Mouse (Mus musculus) layer of hippocampus, adult 9-11 months (tissue): ENCODE measurements at regions not wholly inside any gene's neighbourhood (a gene's known extent, or its start where the extent isn't known, plus 50 kb on each side); places are given as distances from the start of the nearest gene placed in this dataset.
"Not testable (repeated sequence)": the region's sequence is repeated elsewhere in the genome, so short reads cannot be mapped to it uniquely, and the experiment has no call there.

Source experiments
- DNase-seq: peaks from one replicate; pipeline ENCODE4 v3.0.0; 2022

DNA sequence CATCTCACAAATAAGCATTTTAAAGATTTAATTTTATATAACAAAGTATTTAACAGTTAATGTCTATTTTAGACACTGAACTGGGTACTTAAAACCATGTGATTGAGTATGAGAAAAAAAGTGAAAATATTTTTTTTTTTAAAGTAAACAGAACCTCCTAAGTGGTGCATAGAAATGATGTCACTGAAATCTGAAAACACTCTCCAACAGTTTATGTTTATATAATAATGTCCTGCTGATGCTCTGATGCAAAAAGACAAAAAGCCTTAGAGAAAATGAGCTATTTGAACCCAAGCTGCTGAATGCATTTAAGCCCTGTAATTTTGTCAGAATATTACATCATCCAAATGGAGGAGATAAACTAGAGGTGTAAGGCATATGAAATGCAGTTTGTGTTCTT, 3447.1 kb downstream of the 9330182O14Rik start:
- DNase-seq = no peak

DNA sequence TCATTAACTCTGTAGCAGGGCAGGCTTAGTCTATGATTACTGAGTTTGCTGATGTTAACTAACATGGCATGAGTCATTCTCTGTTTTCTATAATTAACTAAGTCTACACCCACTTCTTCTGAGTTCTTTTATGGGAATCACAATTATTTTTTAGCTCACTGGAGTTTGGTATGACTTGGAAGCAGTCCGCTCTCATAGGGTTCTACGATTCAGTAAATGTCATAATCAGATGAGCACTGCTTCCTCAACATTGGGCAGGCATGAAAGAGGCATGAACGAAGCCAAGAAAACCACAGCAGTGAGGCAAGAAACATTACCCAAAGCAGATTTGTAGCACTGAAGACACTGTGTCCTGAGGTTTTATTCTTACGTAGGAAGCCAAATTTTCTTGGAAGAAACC, 3451.6 kb downstream of the 9330182O14Rik start:
- DNase-seq = peak; percentile 16

DNA sequence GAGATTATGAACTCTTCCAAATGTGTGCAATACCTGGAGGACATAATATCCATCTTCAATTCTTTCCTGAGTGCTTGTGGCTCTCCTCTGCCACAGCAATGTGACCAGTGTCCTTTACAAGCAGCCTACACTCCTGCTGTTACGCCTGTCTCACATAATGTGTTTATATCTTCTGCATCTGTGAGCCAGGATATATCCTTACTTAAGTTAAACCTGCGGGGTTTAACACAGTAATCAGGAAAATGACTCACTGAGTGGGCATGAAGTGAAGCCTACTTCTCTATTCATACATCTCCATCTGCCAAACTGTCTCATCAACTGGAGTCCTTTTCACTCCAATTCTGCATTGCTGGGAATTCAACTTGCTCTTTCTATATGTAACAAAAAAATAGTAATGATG, 3453.9 kb downstream of the 9330182O14Rik start:
- peak; percentile 84 for DNase-seq

DNA sequence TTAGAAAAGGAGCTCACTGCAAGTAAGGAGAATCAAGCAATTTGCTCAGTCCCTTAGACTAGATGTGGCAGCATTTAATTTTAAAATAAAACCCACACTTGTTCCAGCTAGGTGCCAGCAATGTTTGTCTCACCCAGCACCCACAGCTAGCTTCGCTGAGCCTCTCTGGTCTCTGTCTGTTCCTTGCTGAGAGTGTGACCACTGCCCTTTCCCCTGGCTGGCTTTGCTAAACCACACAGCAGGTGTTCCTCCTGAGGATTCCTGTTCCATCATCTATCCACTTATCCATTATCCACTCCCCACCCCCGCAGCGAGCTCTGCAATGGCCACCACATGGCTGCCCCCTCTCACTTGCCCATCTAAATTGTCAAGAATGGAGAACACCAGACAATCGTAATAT, 3473.5 kb downstream of the 9330182O14Rik start:
- no peak for DNase-seq

DNA sequence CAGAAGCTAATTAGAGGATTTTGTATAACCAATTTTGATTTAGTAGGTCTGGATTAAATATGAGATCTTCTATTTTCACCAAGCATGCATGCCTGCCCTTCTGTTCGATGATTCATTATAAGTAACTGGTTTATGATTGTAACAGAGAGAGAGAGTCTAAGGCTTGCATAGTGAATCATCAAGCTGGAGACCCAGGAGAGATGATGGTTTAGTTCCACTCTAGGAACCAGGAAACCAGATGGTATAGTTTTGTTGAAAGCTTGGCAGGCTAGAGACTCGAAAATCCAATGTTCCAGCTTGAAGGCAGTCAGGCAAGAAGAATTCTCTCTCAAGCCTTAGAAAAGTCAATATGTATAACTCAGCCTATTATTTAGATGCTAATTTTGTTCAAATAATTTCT, 3475.7 kb downstream of the 9330182O14Rik start:
- peak; percentile 74 for DNase-seq

DNA sequence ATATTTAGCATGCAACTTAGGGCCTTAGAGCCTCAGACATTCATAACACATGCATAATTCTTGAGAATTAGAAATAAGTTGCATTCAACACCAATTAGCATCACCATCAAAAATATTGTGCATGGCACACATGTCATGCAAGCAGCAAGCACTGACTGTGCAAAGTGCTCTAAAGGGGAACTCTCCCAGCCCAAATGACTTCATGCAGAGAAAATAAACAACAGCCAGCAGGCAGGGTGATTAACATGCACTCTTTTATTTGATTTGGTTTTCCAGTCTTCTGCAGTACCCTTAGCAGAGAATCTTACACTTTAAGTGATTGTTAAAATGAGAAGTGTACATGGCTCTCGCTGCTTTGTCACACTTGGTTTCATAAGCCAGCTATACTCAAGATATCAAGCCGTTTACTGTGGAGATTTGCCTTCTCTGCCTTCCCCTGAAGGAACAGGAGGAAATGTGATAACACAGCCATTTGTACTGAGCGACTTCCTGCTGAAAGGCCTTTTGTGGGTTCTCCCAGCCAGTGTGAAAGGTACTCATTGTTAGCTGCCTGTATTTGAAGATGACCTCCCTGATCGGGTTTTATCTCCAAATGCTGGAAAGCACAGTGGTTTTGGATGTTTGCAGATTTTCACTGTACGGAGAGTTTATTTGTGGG, 3480.0 kb downstream of the 9330182O14Rik start:
- DNase-seq = no peak

DNA sequence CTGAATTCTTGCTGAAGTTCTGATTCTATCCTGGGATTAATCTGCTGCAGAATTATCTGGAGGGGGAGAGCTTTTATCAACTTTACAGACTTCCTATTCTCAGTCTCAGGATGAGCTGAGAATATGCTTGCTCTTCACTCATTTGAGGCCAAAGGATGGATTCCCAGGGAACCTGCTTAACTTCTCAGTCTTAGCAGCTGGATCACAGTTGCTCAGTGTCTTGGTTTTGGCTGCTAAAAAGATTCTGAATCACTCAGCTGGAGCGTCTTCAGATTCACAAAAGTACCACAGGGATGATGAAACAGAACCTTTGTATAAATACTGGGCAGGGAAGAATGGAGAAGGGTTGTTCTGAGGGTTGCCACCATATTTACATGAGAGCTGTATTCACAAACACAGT, 3481.6 kb downstream of the 9330182O14Rik start:
- no peak for DNase-seq

DNA sequence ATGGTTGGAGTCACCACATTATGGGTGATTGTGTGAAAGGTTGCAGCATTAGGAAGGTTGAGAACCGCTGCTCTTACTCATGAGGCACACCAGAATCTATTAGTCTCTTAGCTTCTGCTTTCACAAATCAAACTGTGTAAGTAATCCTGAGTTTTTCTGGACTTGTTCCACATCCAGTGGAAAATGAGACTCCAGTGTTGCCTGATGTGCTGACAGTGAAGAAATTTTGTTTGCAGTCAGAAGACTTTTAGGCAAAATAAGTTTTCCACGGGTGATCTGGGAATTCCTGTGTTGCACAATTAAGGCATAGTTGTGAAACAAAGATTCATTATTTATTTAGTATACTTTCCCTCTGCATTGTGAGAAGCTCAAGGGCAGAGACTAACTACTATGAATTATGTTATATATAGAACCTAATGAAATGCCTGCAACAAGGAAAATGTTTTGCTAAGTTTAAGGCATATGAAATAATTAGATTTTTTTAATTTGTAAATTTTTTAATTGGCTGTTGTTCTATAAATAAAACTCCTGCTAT, 3490.3 kb downstream of the 9330182O14Rik start:
- DNase-seq = no peak

DNA sequence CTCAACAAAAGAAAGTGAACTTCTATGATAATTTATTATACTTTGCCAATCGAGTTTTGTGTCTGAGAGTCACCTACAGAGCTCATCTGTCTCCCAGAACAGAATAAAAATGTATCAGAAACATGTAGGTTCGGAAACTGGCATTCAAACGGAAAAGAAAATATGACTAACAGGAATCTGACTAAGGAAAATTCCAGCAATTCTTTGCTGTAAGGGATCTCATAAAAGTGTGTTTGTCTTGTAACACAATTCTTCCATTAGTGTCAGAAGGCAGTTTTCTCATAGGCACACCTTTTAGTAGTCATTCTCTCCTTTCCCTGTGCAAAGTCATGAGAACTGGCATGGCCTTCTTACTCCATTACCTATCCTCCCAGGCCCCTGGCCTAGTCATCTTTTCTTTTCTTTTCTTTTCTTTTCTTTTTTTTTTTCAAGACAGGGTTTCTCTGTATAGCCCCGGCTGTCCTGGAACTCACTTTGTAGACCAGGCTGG, 3490.9 kb downstream of the 9330182O14Rik start:
- no peak for DNase-seq

DNA sequence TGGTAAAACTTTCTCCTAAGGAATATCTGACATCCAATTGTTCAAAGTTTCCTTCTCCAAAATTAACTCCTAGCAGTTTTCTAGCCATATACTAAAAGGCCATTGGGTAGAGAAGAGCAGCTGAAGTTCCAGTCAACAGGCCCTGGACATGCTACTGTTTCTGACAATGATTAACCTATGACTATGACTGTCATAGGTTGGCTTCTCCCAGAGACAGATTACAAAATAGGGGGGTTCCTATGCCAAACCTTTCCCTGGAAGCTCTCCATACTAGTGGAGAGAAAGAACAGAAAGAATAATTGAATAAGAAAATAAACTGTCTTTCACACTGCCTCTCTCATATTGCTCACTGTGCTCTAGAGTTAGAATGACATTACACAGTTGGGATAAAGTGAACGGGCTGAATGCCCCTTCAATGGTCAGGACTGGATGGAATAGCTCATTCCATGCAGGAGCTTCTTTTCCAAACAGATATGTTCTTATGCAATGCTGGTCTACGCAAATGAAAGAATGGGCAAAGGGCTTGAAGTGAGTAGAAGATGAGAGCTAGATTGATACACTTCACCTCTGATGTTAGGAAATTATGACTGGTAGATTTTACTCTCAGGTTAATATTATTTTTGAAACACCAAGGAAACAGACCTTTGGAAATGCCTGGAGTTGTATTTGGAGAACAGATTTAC, 3516.8 kb downstream of the 9330182O14Rik start:
- no peak for DNase-seq

DNA sequence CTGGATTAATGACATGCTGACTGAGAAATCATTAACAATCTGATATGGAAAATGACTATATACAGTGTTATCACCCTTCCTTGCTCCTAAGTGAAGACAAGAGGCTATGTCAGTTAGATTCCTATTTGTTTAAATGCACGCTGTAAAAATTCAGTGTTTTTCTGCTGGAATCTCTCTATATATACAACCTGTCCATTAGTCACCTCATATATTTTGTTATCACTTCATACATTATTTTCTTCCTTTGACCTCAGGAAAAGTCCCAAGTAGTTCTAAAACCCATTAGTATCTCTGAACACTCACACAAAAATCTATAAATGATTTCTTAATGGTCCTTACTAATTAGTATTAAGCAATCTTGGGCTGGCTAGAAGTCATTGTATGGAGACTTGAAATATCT, 3529.5 kb downstream of the 9330182O14Rik start:
- DNase-seq = no peak

DNA sequence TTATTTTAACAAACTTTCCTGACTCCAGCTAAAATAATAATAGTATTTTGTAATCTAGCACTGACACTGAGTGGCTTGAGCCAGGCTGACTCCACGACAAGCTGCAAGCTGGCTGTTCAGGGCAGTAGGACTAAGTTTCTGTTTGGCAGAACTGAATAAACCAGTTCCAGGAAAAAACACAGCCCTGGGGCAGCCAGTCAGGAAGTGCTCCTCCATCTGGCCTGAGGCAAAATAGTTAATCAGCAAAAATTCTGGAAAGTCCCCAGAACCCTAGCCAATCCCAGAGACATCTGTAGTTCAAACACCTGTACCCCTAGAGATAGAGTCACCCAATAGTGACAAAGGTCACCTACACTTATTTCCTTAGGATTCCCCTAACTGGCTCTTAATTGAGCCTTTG, 3544.7 kb downstream of the 9330182O14Rik start:
- DNase-seq = no peak

DNA sequence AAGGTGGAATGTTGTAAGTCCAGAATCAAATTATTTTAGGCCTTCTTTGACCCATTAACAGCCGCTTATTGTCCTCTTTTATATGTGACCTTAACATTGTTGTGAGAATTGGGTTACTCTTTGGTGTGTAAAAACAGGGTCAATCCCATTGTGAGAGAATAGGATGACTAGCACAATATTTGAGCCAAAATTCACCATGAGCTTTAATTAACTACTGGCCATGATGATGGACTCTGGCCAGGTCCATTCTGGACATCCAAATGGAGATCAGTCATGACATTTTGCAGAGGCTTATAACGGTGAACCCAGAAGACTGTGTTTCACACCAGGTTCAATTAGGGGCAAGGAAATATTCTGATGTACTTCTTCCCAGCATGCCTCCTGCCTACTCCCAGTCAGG, 3548.0 kb downstream of the 9330182O14Rik start:
- DNase-seq = no peak

DNA sequence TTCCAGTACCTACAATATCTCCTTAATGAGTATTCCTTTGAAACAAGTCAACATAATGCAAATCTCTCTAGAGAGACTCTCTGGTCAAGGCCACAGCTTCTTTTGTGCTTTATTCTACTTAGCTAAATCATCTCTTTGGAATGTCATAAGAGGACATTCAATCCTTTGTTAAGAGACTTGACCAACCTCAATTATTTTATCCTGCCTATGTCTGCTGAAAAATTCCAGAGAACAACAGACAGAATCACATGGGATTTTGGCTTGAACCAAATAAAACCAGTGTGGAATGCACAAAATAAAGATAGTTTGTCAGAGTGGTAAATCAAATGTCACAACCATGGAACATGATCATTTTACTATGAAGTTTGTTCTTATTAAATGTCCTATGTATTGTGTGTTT, 3557.8 kb downstream of the 9330182O14Rik start:
- not testable (repeated sequence) for DNase-seq

DNA sequence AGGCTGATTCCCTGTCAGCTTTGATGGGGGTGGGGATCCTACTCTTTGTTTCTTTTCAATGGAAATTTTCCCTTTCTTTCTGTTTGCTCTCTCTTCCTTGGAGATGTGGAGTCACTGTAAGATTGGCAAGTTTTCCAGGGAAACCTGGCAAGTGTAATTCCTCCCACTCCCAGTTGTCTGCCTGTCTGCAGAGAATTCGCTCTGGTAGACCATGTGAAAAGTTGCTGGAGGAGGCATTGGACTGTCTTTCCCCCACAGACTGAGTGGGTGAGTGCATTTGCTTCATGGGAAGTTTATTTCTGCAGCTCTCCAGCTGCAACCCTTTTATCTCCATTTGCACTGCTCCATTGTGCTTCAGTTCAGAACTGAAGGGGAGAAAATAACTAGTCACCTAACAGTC, 3561.3 kb downstream of the 9330182O14Rik start:
- peak; percentile 85 for DNase-seq

DNA sequence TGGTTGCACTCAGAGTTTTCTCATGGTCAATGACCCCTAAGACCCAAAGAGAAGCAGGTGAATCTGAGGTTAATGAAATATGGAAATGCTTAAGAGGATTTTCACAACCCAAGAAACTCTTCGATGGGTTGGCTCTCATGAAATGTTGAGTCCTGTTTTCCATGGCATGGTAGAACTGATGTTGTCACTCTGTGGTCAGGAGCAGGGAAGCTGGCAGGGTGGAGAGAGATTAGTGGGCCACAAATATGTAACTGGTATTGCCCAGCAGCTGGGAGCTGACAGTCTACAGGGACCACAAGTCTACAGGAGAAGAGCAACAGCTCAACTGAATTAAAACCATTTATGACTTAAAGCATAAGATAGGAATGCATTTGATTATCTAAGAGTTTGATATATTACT, 3582.9 kb downstream of the 9330182O14Rik start:
- DNase-seq = no peak

DNA sequence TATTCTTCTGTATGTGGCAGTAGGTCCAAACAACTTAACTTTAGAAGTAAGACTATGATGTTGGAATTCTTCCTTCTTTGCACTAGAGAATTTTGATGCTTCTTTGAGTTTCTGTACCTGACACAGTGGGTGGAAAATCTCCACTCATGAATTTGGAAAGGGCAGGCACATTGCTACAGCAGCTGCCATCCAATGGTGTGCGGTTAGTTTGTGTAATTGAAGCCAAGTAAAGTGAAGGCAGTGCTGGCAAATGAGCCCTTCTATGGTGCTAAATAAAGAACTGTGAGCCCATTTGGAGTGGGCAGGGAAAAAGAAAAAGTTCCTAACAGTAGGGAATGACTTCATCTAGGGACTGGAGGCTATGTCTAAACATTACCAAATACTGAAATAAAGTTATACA, 3583.4 kb downstream of the 9330182O14Rik start:
- peak; percentile 76 for DNase-seq

DNA sequence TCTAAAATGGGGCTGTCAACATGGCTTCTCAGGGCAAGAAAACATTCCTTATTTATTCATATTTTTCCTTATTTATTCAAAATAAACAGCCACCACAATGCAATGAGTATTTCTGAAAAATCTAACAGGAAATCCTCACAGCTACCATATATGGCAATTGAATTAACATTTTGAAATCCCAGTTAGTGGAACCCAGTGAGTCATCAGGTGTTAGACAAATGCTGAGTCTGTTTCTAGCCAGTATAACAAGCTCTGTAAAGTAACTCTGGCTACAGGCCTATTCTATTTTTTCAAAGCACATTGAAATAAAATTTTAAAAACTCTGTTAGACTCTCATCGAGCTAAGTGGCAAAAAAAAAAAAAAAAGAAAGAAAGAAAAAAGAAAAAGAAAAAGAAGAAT, 3586.8 kb downstream of the 9330182O14Rik start:
- DNase-seq = no peak

DNA sequence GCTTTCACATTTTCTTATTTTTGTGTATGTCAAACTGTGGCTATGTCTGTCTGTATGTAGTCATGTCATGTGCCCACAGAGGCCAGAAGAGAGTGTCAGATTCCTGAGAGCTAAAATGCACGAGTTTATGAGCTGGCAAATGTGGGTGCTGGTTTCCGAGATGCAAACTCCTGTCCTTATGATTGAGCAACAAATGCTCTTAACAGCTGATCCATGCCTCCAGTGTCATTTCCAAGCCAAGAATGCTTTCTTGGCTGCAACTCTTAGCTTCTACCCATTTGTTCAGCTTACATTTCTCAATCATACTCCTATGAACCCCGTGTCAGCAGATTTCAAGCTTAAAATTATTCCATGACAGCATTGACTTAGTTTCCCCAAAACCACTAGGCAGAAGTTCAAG, 3601.5 kb downstream of the 9330182O14Rik start:
- DNase-seq = no peak

DNA sequence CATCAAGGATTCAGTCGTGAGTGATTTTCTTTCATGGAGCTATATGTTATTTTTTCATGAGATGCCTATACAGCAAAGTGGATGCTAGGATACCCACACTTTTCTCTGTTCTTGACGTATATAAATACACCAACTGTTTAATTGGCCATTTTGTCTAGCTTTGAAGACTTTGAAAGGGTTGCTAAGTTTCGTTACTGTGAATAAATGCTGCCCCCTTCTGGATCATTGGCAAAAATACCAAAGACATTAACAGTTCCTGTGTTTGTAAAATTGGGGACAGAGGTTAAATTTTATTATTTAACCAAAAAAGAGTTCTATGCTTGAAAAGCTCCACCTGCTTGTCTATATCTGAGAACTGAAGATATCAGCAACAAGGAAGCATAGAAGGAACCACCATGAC, 3624.1 kb downstream of the 9330182O14Rik start:
- peak; percentile 15 for DNase-seq

DNA sequence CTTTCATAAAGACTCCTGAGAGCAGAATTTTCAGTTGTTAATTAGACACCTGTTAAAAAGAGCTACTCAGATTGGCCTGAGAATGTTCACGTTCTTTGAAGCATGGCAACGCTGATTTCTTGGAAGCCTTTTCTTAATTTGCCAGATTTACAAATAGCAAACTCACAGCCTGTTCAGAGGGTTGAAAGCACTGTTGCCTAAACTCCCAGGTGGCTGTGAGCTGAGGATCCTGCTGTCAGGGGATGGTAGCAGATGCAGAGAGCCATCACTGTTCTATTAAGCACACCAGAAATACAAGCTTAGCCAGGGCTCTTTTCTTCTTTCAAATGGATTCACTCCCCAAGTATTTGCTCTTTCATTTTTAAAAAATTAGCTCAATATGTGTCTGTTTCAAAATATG, 3630.4 kb downstream of the 9330182O14Rik start:
- DNase-seq = peak; percentile 81

DNA sequence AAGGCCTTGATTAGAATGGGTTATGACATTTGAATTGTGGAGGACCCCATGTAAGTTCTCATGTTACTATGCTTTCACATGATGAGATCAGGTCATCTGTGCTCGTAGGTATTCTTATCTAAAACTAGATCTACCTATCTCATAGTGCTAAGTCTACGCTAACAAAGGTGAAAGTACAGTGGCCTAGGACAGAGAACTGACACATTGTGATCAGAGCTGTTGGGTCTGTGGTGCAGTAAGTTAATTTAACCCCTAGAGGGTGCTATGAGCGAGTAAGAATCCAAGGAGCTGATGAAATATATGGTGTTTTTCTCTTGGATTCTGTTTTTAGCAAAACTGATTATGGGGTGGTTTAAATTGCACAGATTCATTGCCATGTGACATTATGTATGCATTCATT, 3638.6 kb downstream of the 9330182O14Rik start:
- peak; percentile 26 for DNase-seq

DNA sequence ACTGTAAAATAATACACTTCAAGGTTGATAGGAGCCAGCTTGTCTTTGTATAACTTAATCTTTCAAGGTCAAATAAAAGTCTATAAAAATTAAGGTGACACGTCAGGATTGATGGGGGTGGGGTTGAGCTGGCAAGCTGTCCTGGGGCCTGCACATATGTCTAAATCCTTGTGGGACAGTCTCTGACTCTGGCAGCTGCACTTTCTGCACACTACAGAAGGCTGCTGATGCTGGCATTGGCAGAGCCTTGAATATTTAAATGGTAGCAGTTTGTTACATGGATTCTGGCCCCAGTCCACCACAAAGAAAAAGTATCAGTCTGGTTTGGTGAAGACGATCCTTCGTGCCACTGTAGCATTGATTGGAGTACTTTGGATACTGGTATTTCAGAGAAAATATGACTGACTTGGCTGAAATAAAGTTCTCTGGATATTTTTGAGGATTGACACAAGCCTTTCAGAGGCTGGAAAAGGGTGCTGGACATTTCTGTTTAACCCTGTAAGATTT, 3648.0 kb downstream of the 9330182O14Rik start:
- DNase-seq = peak; percentile 34

DNA sequence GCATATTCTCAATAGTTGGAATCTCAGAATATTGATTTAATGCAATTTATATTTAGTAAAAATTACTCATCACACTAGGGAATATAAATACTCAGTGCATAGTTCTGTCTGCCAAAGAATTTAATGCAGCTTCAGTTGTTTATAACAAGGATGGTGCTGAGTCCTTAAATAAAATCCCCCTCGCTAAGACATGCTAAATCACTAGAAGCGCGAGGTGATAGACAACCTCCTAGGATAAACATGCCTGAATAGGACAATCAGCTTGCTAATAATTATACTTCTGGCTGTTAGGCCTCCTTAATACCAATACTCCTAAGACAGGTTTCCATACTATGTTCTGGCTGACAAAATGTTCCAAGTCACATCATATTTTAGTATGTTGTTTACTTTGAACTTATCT, 3650.0 kb downstream of the 9330182O14Rik start:
- no peak for DNase-seq
